Mouse (Mus musculus) telencephalon, adult 2 months (tissue): ENCODE results near the gene Tecpr1.

ENCODE experiments used
- DNase-seq: peaks from one replicate; pipeline ENCODE4 v3.0.0-alpha.2; 2011; ENCODE audit warnings: low read depth, low spot score

Gene Tecpr1

GRCm38 (mm10) chr5:144207478-144207877, 15.9 kb downstream of the Tecpr1 start:
- DNase-seq, result no peak

GRCm38 (mm10) chr5:144206069-144206468, 17.3 kb downstream of the Tecpr1 start:
- DNase-seq, result no peak

- no peak for DNase-seq
Measured at GRCm38 (mm10) chr5:144204911-144205310, 18.5 kb downstream of the Tecpr1 start.

GRCm38 (mm10) chr5:144204303-144204702, 19.1 kb downstream of the Tecpr1 start:
- no peak for DNase-seq

- no peak for DNase-seq
Measured at GRCm38 (mm10) chr5:144203398-144203959, 19.9 kb downstream of the Tecpr1 start.

- no peak for DNase-seq
Measured at GRCm38 (mm10) chr5:144202430-144202829, 21.0 kb downstream of the Tecpr1 start.

GRCm38 (mm10) chr5:144200616-144201015, 22.8 kb downstream of the Tecpr1 start:
- no peak for DNase-seq

GRCm38 (mm10) chr5:144195567-144195966, 27.8 kb downstream of the Tecpr1 start:
- DNase-seq, result no peak

- no peak for DNase-seq
Measured at GRCm38 (mm10) chr5:144194416-144194815, 29.0 kb downstream of the Tecpr1 start.

GRCm38 (mm10) chr5:144192673-144193072, 30.7 kb downstream of the Tecpr1 start:
- DNase-seq, result no peak

- DNase-seq, result no peak
Measured at GRCm38 (mm10) chr5:144191026-144191425, 32.4 kb downstream of the Tecpr1 start.

- DNase-seq, result no peak
Measured at GRCm38 (mm10) chr5:144189950-144190583, 33.3 kb downstream of the Tecpr1 start, which contains the start of gene Bhlha15. Gene Bhlha15 (plus strand): TSS chr5:144190286.

- DNase-seq, result no peak
Measured at GRCm38 (mm10) chr5:144189327-144189726, 34.1 kb downstream of the Tecpr1 start.

GRCm38 (mm10) chr5:144188422-144188821, 35.0 kb downstream of the Tecpr1 start:
- DNase-seq, result no peak

- no peak for DNase-seq
Measured at GRCm38 (mm10) chr5:144184350-144185045, 38.9 kb downstream of the Tecpr1 start.

- DNase-seq, result no peak
Measured at GRCm38 (mm10) chr5:144183647-144184335, 39.6 kb downstream of the Tecpr1 start.

GRCm38 (mm10) chr5:144183248-144183559, 40.2 kb downstream of the Tecpr1 start:
- no peak for DNase-seq

GRCm38 (mm10) chr5:144182542-144183247, 40.7 kb downstream of the Tecpr1 start:
- DNase-seq, result no peak

- DNase-seq, result no peak
Measured at GRCm38 (mm10) chr5:144181249-144181648, 42.2 kb downstream of the Tecpr1 start.

GRCm38 (mm10) chr5:144178216-144178615, 45.2 kb downstream of the Tecpr1 start:
- DNase-seq, result no peak

GRCm38 (mm10) chr5:144173648-144174047, 49.8 kb downstream of the Tecpr1 start:
- DNase-seq, result no peak
